Mouse (Mus musculus): ENCODE data around the gene Ripor2. TPM values are rescaled to one million over a fixed set of nuclear protein-coding genes. Genes with fewer than 3 reads are reported as not detected.

Gene Ripor2
- total RNA-seq (2017), result 585 and 610 TPM in 2 replicates

DNA sequence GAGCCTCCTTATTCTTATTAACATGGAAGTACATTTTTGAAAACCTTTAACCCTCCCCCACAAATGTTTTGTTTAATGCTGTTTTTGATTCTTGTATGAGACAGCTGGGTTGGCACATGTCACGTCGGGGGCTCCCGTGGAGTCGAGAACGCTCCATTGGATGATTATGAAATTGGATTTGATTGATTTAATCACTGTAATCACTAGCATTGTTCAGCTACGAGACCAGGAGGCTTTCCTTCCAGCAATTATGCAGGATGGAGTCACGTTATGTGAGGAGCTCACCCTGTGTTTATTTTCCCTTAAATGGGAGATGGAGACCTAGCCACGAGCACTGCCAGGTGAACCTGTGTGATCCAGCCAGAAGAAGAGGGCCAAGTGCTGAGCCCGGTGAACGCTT, at the start of gene Ripor2:
Ripor2 (plus strand) TSS at position 357 of the 400 bp plus-strand sequence.
- no peak for ATAC-seq (ENCODE audit: extremely low read depth, insufficient number of reproducible peaks, low FRiP score, poor library complexity, severe bottlenecking)

GRCm38 (mm10) chr13:24536531-24537167, 45.3 kb upstream of the Ripor2 start:
- ATAC-seq (ENCODE audit: extremely low read depth, insufficient number of reproducible peaks, low FRiP score, poor library complexity, severe bottlenecking), result no peak

DNA sequence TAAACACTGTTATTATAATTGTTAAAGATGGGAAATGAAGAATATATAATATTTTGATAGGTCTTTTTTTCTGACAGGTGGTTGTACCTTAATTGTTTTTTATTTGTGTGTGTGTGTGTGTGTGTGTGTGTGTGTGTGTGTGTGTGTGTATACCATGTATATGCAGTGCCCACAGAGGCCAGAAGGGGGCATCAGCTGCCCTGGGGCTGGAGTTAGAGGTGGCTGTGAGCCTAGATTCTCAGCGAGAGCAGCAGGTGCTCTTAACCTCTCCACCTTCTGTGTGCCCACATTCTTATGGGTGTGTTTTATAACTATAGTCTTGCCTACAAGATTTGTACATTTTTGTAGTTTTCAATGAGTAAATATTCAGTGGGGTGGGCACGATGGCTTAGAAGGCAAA, 44.0 kb upstream of the Ripor2 start:
- no peak for ATAC-seq (ENCODE audit: extremely low read depth, insufficient number of reproducible peaks, low FRiP score, poor library complexity, severe bottlenecking)

GRCm38 (mm10) chr13:24538941-24539340, 43.0 kb upstream of the Ripor2 start:
- no peak for ATAC-seq (ENCODE audit: extremely low read depth, insufficient number of reproducible peaks, low FRiP score, poor library complexity, severe bottlenecking)

DNA sequence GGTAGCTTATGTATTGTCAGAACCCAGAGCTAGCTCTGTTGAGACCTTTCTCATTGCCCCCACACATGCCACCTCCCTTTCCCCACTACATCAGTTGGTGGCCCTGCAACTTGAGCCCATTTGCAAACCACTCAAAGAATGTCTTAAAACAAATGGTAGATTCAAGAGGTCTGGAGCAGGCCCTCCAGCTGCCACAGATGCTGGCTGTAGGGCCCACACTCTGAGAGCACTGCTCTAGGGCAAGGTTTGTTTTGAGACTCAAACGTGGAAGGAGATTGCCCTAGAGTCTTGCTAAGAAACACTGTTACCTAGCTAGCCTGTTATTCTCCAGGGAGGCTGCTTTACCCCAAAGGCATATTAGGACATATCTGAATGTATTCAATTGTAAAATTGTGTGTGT, 36.3 kb upstream of the Ripor2 start:
- no peak for ATAC-seq (ENCODE audit: extremely low read depth, insufficient number of reproducible peaks, low FRiP score, poor library complexity, severe bottlenecking)

GRCm38 (mm10) chr13:24546801-24547459, 35.1 kb upstream of the Ripor2 start:
- peak; percentile 66 for ATAC-seq (ENCODE audit: extremely low read depth, insufficient number of reproducible peaks, low FRiP score, poor library complexity, severe bottlenecking)

DNA sequence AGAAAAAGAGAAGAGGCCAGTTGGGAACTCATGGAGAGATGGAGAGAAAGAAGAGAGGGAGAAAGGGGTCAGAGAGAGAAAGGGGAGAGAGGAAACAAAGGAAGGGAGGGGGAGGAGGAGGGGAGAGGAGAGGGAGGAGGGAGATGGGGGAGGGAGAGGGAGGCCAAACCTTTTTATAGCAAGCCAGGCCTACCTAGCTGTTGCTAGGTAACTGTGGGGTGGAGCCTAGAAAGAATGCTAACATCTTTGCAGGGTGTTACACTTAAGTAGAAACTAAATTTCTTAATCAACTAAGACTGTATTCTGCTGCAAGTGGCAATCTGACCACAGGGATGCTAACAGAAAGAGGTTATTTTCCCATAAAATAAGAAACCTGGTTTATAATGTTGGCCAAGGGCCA, 33.1 kb upstream of the Ripor2 start:
- no peak for ATAC-seq (ENCODE audit: extremely low read depth, insufficient number of reproducible peaks, low FRiP score, poor library complexity, severe bottlenecking)

DNA sequence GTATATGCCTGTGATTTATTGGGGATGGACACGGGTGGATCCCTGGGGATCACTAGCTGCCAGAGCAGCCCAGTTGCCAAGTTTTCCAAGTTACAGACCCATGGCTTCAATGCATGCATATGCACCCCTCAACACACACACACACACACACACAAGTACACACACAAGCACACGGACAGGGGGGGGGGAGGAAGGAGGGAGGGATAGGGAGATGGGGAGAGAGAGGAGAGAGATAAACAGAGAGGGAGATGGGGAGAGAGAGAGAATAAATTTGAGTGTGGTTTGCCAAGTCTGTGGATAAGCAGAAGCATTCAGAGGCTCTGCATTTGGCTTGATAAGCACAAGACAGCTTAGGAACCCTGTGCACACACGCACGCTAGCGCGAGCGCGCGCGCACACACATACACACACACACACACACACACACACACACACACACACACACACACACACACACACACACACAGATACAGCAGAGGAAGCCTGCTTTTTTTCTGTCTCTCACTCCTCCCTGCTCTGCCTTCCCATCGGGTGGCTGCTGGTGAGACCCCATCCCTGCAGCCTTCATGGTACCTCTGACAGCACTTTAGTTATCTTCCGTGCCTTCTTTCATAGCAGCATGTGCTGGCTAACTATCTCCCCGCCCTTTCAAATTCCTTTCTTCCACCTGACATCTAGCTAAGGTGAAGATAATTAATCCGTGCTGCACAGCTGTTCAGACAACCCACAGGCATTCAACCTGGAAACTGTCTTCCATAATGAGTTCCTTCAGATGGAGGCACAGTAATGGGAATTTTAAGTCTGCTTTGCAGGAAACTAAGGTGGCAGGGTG, 30.7 kb upstream of the Ripor2 start:
- no peak for ATAC-seq (ENCODE audit: extremely low read depth, insufficient number of reproducible peaks, low FRiP score, poor library complexity, severe bottlenecking)

DNA sequence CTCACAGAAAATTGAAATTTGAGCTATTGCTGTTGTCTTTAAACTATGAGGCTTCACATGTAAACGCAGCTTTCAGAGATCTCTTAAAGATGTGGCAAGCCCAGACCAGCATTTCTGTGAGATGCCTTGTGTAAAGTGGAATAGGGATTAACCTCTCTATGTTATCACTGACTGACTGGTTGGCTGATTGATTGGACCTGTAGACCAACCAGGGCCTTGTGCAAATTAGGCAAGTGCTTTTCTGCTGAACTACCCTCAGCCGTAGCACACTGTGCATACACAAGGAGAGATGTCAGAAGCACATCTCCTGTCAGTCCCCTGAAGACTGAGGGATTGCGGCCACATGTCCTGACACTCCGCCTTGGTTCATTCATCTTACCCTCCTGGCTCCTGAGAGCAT, 29.9 kb upstream of the Ripor2 start:
- no peak for ATAC-seq (ENCODE audit: extremely low read depth, insufficient number of reproducible peaks, low FRiP score, poor library complexity, severe bottlenecking)

DNA sequence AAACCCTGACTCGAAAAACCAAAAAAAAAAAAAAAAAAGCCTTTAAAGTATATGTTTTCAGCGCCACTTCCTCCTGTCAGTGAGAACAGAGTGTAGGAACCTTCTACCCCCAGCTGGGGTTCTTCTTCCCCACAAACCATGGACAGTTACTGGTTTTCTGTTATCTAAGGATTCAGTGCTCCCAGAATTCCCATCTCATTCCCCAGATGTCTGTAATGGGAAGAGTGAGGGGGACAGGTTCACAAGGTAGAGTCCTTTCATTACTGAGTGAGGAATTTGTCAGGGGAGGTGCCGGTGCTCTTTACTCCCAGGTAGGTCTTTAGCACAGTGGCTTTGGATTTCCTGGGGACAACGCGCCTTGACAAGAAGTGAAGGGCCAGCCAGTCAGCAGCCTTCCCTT, 20.6 kb upstream of the Ripor2 start:
- no peak for ATAC-seq (ENCODE audit: extremely low read depth, insufficient number of reproducible peaks, low FRiP score, poor library complexity, severe bottlenecking)

GRCm38 (mm10) chr13:24564706-24565105, 17.3 kb upstream of the Ripor2 start:
- ATAC-seq (ENCODE audit: extremely low read depth, insufficient number of reproducible peaks, low FRiP score, poor library complexity, severe bottlenecking), result no peak

DNA sequence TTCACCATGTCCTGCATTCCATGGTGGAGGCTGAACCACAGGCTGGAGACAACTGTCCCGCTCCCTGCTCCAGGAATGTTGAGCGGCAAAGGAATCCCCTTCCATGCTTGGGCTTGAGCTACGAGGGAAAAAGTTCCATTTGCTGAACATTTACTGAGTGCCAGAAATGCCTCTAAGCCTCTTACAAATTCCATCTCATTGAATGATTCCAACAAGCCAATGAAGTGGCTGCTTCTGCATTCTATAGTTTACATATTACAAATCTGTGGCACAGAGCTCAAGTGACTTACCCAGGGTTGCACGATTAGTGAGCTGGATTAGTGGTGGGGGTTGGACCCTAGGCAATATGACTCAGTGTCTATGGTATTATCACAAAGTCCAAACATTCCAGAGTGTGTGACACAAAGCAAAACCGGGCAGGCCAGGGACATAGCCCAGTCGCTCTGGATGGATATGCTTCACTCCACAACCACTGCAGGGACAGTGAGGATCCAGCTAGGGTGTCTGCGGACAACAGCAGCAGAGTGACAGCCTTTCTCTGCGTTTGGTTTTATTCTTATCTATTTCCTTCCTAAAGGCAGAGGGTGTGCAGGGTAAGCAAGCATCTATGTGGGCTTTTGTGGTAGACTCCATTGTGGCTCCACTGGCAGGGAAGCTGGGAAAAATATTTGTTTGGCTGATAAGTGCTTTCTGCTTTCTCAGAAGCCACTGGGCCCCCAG, 16.6 kb upstream of the Ripor2 start:
- no peak for ATAC-seq (ENCODE audit: extremely low read depth, insufficient number of reproducible peaks, low FRiP score, poor library complexity, severe bottlenecking)

DNA sequence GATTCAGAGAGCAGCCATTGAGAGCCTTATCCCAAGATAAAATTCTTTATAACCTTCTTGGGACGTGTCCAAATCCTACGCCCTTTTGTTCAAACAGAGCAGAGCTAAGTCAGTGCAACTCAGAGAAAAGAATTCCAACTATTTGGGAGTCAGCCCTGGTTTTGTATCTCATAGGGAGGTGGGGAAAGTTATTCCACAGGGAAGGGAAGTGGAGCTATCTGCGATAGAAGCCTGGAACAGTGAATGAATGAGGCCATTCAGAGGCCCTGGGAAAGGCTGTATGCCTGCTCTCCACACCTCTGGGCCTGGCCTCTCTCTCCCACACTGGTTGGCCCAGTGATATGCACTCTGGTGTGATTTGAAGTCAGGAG, 16.1 kb upstream of the Ripor2 start:
- no peak for ATAC-seq (ENCODE audit: extremely low read depth, insufficient number of reproducible peaks, low FRiP score, poor library complexity, severe bottlenecking)

DNA sequence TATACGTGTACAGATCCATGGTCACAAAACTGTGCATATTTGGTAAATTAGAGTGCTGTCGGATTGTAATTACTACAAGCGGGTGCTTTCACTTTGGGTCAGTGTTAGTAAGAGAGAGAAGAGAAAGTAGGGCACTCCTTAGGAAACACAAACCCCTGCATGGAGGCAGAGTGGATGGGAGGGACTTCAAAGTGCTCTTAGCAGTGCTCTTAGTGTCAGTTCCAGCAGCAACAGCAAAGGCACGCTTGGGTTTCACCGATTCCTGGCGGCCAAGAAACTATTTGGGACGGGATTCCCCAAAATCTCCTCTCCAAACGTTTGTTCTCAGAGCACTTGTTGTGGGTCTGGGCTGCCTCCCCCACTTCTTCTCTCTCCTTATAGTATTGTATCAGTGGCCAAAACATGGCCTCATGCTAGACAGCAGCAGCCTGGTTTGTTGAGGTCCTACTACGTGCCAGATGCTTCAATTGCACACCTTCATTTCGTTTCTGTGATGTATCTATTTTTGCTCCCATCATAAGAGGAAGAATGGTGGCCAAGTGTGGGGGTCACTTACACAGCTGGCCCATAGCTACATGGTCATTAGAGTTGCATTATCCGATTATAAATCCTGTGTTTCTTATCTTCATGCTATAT, 14.7 kb upstream of the Ripor2 start:
- no peak for ATAC-seq (ENCODE audit: extremely low read depth, insufficient number of reproducible peaks, low FRiP score, poor library complexity, severe bottlenecking)

GRCm38 (mm10) chr13:24569066-24569465, 12.9 kb upstream of the Ripor2 start:
- no peak for ATAC-seq (ENCODE audit: extremely low read depth, insufficient number of reproducible peaks, low FRiP score, poor library complexity, severe bottlenecking)

DNA sequence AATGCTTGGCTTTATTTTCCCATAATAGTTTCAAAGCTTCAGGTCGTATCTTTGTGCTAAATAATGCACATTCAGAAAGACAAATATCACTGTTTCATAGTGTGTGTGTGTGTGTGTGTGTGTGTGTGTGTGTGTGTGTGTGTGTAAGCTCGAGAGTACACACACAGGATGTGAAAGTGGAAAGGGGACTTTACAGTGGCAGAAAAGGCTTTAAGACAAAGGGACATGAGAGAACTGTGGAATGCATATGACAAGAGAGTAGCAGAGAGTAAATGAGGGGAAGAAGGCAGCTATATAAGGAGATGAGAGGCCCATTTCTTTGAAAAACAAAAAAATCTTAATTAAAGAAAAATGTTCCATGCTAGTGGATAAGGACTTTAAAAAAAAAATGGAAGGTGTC, 11.3 kb upstream of the Ripor2 start:
- ATAC-seq (ENCODE audit: extremely low read depth, insufficient number of reproducible peaks, low FRiP score, poor library complexity, severe bottlenecking), result peak; percentile 39; the same call in 1 of the 2 replicates

- no peak for ATAC-seq (ENCODE audit: extremely low read depth, insufficient number of reproducible peaks, low FRiP score, poor library complexity, severe bottlenecking)
Observed at GRCm38 (mm10) chr13:24571906-24572305, 10.1 kb upstream of the Ripor2 start.

DNA sequence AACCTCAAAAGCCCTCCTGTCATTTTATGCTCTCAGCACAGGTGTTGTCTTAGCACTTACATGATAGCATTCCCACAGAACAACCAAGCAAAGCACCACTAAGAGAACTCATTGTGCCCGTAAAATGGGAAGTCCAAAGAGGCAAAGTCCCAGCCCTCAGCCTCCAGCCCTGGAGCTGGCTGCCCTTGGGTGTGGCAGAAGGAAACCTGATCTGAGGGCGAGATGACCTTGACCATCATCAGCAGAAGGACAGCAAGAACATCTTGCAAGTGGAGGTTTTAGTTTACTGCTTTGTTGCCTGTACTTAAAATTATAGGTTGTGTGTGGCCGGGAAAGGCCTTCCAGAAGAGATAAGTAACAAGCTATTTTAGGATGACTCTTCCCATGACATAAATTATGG, 6.9 kb upstream of the Ripor2 start:
- ATAC-seq (ENCODE audit: extremely low read depth, insufficient number of reproducible peaks, low FRiP score, poor library complexity, severe bottlenecking), result no peak

All from neutrophil, adult 5-6 weeks (primary cell).